Mouse (Mus musculus): ENCODE measurements around the gene Gna11. TPM values are rescaled to one million over a fixed set of nuclear protein-coding genes. Genes with fewer than 3 reads are reported as not detected.

Gna11 gene
- polyA plus RNA-seq, 1 experiment from 2014 or later, result 88.2 TPM

DNA sequence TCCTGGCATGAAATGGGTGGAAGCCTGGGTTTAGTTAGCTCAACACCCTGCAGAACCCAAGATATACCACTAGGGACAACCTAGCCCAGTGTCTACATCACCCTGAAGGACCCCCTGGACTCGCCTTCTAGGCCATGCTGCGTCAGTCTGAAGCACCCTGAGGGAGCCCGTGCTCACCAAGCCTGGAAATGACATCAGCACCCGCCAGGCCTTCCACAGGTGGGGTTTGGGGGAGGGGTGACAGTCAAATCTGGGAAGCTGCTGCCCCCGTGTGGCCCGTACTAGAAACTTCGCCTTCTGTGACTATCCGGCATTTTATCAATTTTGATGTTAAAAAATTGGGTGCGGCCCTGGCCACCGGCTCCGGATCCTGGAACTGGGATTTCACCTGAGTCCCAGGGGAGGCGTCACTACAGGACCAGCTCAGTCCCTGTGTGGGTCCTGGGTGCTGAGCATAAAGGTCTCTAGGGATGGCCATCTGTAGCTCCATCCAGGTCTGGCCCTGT is 6.7 kb upstream of the Gna11 start:
- TF ChIP-seq CTCF (IDR thresholded peaks at IDR 0.05; ENCODE audit: low read depth), result peak; percentile 89
- H3K4me2 ChIP-seq, result no peak overlapping the region
- no peak overlapping the region for H3K9ac ChIP-seq
- H3K4me3 ChIP-seq (ENCODE audit: low read depth, low read length), result no peak overlapping the region
- DNase-seq, result peak; percentile 87
- H3K9me3 ChIP-seq (ENCODE audit: low read depth, low read length), result no peaks in the 10 kb centered on the region
- no peaks in the 10 kb centered on the region for H3K27me3 ChIP-seq (ENCODE audit: insufficient read depth, low read length)
- no peaks in the 10 kb centered on the region for H3K36me3 ChIP-seq (ENCODE audit: insufficient read depth)
- no peak overlapping the region for H3K27ac ChIP-seq (ENCODE audit: low read depth)
- peak; percentile 88 for ATAC-seq (ENCODE audit: insufficient read depth)
- WGBS, result 1% methylated on average over 12 of the region's 12 CpGs
- H3K4me1 ChIP-seq (ENCODE audit: insufficient read depth), result no peaks in the 10 kb centered on the region

DNA sequence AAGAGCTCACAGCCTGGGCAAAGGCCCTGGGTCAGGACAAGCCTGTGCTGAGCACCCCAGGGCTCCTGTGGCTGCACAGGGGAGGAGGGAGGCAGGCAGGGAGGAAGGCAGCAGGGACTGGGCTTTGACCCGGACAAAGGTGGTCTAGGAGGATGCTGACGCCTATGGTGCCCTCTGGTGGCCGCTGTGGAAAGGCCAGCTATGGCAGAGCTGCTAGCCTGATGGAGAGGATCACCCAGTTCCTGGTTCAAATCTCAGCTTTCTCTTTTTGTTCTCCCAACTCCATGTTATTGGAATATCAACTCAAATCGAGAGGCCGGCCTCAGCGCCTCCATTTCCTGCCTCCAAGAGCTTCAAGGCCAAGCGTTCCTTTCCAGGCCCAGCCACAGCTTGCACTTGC is 5.3 kb upstream of the Gna11 start:
- peak; percentile 84 for TF ChIP-seq CTCF (IDR thresholded peaks at IDR 0.05; ENCODE audit: low read depth)
- DNase-seq, result peak; percentile 82
- Histone ChIP-seq H3K4me3 (ENCODE audit: low read depth, low read length) (no peak overlapping the region), H3K4me2 (no peak overlapping the region), H3K9me3 (ENCODE audit: low read depth, low read length) (no peaks in the 10 kb centered on the region), H3K27ac (ENCODE audit: low read depth) (no peak overlapping the region), H3K36me3 (ENCODE audit: insufficient read depth) (no peaks in the 10 kb centered on the region), H3K27me3 (ENCODE audit: insufficient read depth, low read length) (no peaks in the 10 kb centered on the region), H3K4me1 (ENCODE audit: insufficient read depth) (no peaks in the 10 kb centered on the region), H3K9ac (no peak overlapping the region)
- no peak for ATAC-seq (ENCODE audit: insufficient read depth)
- 10% methylated on average over 7 of the region's 7 CpGs for WGBS

DNA sequence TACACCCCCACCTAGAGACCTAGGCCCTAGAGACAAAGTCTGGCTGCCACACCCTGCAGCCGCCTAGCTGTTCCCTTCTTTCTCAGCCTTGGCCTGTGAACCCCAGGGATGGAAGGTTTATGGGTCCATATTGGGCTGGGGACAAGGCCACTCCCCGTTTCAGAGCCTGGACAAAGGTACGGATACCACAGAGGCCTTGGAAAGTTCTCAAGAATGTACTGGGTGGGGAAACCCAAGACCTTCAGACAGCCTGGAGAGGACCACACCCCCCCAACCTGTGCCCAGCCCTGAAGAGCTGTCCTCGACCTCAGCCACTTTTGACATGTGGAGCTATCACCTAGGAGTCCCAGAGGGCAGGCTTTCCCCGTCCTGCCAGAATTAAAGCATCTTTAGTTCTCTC is 4.0 kb upstream of the Gna11 start:
- no peak for TF ChIP-seq CTCF (IDR thresholded peaks at IDR 0.05; ENCODE audit: low read depth)
- DNase-seq, result no peak
- no peak for ATAC-seq (ENCODE audit: insufficient read depth)
- Histone ChIP-seq H3K4me3 (ENCODE audit: low read depth, low read length) (no peak overlapping the region), H3K9me3 (ENCODE audit: low read depth, low read length) (no peaks in the 10 kb centered on the region), H3K9ac (no peak overlapping the region), H3K36me3 (ENCODE audit: insufficient read depth) (no peaks in the 10 kb centered on the region), H3K27me3 (ENCODE audit: insufficient read depth, low read length) (no peaks in the 10 kb centered on the region), H3K27ac (ENCODE audit: low read depth) (no peak overlapping the region), H3K4me1 (ENCODE audit: insufficient read depth) (no peaks in the 10 kb centered on the region), H3K4me2 (no peak overlapping the region)
- 54% methylated on average over 5 of the region's 5 CpGs for WGBS

DNA sequence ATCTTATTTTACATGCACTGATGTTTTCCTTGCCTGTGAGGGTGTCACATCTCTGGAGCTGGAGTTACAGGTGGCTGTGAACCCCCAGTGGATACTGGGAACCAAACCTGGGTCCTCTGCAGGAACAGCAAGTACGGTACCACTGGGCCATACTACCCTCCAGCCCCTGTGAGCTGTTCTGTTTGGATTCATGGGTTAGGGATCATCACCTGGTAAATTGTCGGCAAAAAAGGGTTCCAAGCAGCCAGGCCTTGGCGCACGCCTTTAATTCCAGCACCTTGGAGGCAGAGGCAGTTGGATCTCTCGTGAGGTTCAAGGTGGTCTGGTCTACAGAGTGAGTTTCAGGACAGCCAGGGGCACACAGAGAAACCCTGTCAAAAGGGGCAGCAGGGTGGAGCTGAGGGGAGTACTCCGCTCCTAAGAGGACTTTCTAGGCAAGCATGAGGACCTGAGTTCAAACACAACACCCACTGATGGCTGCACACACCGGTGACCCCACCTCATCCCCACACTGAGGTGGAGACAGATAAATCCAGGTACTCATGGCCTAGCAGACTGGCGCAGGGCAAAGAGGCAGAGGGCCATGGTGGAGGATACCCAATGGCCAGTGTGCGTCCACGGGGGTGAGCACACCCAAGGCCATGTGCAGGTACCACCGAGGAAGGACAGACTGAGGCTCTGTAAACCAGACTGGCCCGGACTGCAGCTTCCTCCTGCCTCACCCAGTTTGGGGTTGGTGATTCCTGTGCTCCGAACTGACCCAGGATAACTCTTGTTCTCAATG is 2.0 kb upstream of the Gna11 start:
- Histone ChIP-seq H3K27me3 (ENCODE audit: insufficient read depth, low read length) (no peaks in the 10 kb centered on the region), H3K36me3 (ENCODE audit: insufficient read depth) (peaks cover 7% of the 10 kb centered on the region; the same call in 1 of the 2 replicates), H3K9ac (no peak overlapping the region), H3K27ac (ENCODE audit: low read depth) (0 out of 2 replicates have a peak overlapping the region, but pooled peaks have one; percentile 62), H3K4me3 (ENCODE audit: low read depth, low read length) (no peak overlapping the region), H3K4me2 (no peak overlapping the region), H3K9me3 (ENCODE audit: low read depth, low read length) (no peaks in the 10 kb centered on the region), H3K4me1 (ENCODE audit: insufficient read depth) (0 out of 2 replicates have a peak, but pooled peaks cover 8% of the 10 kb centered on the region)
- no peak for ATAC-seq (ENCODE audit: insufficient read depth)
- WGBS, result 88% methylated on average over 13 of the region's 13 CpGs
- no peak for DNase-seq
- no peak for TF ChIP-seq CTCF (IDR thresholded peaks at IDR 0.05; ENCODE audit: low read depth)

DNA sequence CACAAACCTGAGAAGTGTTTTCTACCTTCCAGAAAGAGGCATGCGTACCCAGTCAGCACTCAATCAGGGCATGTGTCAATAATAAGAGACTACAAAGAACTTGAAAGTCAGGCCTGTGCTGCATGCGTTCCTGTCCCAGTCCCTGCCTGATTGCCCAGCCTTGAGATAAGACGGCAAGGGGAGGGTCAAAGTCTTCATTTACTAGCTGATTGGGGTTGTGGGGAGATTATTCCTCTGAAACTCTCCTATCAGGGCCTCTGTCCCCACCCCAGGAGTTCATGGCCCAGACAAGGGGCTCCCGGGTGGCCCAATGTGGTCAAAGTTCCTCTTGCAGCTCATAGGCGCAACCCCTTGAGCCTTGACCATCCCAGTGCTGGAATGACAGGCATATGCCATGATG is 1.3 kb upstream of the Gna11 start:
- H3K27ac ChIP-seq (ENCODE audit: low read depth), result peak overlapping the region; percentile 62
- H3K9ac ChIP-seq, result no peak overlapping the region
- H3K36me3 ChIP-seq (ENCODE audit: insufficient read depth), result peaks cover 7% of the 10 kb centered on the region; the same call in 1 of the 2 replicates

DNA sequence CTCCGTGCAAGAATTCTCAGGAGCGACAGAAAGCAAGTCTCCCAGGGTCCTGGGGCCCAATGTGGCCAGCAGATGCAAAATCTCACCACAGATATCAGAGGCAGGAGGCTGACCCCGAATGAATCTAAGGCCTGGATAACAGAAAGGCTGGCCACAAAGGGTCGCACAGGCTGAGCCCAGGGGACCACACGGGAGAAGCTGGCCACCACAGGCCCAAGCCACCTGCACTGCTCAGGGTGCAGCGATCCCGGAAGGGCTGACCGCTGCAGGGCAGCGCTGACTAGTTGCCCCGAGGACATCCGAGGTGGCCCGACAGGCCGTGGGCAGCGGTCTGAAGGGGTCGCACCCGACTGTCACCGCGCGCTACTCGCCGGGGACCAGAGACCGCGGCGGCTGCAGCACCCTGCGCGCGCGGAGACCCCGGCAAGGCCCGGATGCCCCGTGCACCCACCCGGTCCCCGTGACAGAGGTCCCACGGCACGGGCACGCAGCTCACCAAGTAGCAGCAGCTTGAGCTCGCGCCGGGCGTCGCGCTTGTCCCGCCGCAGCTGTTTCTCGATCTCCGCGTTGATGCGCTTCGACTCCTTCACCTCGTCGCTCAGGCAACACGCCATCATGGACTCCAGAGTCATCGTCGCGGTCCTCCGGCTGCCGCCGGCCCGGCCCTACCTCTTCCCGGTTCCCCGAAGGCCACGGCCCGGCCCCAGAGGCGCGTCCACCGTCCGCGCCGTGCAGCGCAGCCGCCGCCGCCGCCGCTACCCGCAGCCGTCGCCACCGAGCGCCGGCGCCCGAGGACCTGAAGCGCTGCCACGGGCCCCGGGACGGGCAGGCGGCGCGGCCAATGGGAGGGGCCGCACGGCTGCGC is 462 bp downstream of the Gna11 start:
- H3K4me3 ChIP-seq (ENCODE audit: low read depth, low read length), result peak overlapping the region; percentile 94
- no peaks in the 10 kb centered on the region for H3K9me3 ChIP-seq (ENCODE audit: low read depth, low read length)
- H3K27ac ChIP-seq (ENCODE audit: low read depth), result peak overlapping the region; percentile 77
- H3K4me1 ChIP-seq (ENCODE audit: insufficient read depth), result 0 out of 2 replicates have a peak, but pooled peaks cover 8% of the 10 kb centered on the region
- DNase-seq, result no peak
- H3K36me3 ChIP-seq (ENCODE audit: insufficient read depth), result peaks cover 7% of the 10 kb centered on the region; the same call in 1 of the 2 replicates
- H3K4me2 ChIP-seq, result peak overlapping the region; percentile 97
- H3K27me3 ChIP-seq (ENCODE audit: insufficient read depth, low read length), result no peaks in the 10 kb centered on the region
- H3K9ac ChIP-seq, result peak overlapping the region; percentile 94
- ATAC-seq (ENCODE audit: insufficient read depth), result peak; percentile 38; the same call in 1 of the 2 replicates
- no peak for TF ChIP-seq CTCF (IDR thresholded peaks at IDR 0.05; ENCODE audit: low read depth)
- under 1% methylated on average over 79 of the region's 93 CpGs for WGBS

More for the DNA sequence above, 1.3 kb upstream of the Gna11 start:
- DNase-seq (no peak), ATAC-seq (ENCODE audit: insufficient read depth) (no peak)
- Histone ChIP-seq H3K4me1 (ENCODE audit: insufficient read depth) (0 out of 2 replicates have a peak, but pooled peaks cover 8% of the 10 kb centered on the region), H3K9me3 (ENCODE audit: low read depth, low read length) (no peaks in the 10 kb centered on the region), H3K4me2 (no peak overlapping the region), H3K4me3 (ENCODE audit: low read depth, low read length) (no peak overlapping the region), H3K27me3 (ENCODE audit: insufficient read depth, low read length) (no peaks in the 10 kb centered on the region)
- 63% methylated on average over 5 of the region's 5 CpGs for WGBS
- TF ChIP-seq CTCF (IDR thresholded peaks at IDR 0.05; ENCODE audit: low read depth), result no peak
